Mouse (Mus musculus) frontal cortex, postnatal 14 days (tissue): ENCODE results near the gene Shf.
A peak's percentile ranks its signal among the peaks of the same experiment; 100 is the strongest.
"Not testable (repeated sequence)": the region's sequence is repeated elsewhere in the genome, so short reads cannot be mapped to it uniquely, and the experiment has no call there.

Experiments used
- DNase-seq, 2 experiments: peaks; one replicate each; pipeline ENCODE4 v3.0.0; 2022; ENCODE audit warnings: low spot score in 2 of 2

The Shf gene

DNA sequence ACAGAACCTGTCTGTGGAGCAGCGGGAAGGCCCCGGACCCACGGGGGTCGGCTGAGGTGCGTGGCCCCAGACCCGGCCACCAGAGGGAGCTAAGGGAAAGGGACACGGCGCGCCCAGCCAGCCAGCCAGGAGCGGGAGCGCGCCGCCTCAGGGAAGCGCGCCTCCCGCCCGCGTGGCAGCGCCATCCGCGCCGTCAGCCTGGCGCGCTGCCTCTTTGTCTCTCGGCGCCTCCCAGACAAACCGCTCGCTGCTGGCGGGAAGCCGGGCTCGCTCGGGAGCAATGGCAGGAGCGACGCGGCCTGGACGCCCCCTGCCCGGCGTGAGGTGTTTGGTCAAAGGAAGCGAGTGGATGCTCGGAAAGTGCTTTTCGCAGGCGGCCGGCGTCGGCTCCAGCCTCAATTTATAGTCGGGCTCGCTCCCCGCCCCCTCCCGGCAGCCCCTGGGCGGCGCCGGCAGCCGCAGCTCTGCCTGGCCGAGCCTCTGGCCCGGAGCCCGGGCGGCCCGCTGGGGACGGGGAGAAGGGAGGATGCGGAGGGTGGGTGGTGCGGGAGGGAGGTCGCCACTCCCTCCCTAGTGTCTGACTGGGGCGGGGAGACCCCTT, 20.3 kb downstream of the Shf start:
- peak; percentile 79 to 84 for DNase-seq

DNA sequence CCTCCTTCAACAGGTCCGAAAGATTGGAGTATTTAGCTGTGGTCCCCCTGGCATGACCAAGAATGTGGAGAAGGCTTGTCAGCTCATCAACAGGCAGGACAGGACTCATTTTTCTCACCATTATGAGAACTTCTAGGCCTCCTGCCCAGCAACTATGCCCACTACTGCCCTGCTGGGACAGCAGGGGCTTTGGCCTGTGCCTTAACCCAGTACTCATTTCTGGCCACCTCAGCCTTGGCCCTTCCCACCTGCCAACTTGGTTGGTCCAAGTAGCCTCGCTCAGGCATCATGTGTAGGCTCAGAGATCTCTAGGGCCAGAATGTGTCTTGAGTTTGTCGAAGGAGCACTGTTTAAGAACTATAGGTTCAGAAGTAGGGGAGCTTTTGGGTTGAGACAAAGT, 21.7 kb downstream of the Shf start:
- DNase-seq, result no peak

DNA sequence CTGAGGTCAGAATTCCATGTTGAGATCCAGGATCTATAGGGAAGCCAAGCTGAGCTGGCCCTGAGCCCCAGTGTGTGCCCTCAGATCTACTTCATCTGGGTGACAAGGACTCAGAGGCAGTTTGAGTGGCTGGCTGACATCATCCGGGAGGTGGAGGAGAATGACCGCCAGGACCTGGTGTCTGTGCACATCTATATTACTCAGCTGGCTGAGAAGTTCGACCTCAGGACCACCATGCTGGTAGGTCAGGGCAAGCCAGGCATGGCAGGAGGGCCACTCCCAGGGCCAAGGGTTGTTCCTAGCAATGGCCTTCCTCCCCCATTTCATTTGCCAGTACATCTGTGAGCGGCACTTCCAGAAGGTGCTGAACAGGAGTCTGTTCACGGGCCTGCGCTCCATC, 22.8 kb downstream of the Shf start:
- DNase-seq, result not testable (repeated sequence)

- no peak for DNase-seq
Measured at GRCm38 (mm10) chr2:122345106-122345893, 23.7 kb downstream of the Shf start.

GRCm38 (mm10) chr2:122337291-122337690, 31.7 kb downstream of the Shf start:
- no peak for DNase-seq

- DNase-seq, result no peak
Measured at GRCm38 (mm10) chr2:122334170-122334569, 34.8 kb downstream of the Shf start.

GRCm38 (mm10) chr2:122332222-122332621, 36.7 kb downstream of the Shf start:
- no peak for DNase-seq

DNA sequence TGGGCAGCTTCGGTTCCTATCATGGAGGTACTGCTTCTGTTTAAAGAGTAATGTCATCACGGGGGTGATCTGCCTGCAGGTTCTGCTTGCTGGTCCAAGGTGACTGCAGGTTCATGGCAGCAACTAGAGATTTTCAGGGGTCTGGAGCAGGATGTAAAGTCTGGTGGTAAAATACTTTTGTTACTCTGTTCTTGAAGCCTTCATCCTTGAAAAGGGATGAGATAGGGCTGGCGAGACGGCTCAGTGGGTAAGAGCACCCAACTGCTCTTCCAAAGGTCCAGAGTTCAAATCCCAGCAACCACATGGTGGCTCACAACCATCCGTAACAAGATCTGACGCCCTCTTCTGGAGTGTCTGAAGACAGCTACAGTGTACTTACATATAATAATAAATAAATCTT, 38.6 kb downstream of the Shf start:
- DNase-seq, result not testable (repeated sequence)

- DNase-seq, result no peak
Measured at GRCm38 (mm10) chr2:122327986-122328385, 41.0 kb downstream of the Shf start.

DNA sequence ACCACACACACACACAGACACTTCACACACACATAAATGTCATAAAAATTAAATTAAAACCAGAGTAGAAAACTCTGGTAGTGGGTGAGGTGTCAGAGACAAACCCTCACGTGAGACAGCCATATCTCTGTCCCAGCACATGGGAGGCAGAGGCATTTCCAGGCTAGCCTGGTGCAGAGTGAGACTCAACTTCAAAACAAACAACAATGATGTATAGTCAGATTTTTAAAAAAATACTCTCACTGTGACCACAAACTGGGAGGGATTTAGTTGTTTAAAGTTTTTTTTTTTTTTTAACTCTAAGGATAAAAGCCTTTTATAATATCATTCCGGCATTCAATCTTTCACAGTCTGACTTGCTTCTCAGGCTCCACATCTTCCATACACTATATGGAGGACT, 43.6 kb downstream of the Shf start:
- no peak for DNase-seq

- no peak for DNase-seq
Measured at GRCm38 (mm10) chr2:122324586-122324985, 44.4 kb downstream of the Shf start.

DNA sequence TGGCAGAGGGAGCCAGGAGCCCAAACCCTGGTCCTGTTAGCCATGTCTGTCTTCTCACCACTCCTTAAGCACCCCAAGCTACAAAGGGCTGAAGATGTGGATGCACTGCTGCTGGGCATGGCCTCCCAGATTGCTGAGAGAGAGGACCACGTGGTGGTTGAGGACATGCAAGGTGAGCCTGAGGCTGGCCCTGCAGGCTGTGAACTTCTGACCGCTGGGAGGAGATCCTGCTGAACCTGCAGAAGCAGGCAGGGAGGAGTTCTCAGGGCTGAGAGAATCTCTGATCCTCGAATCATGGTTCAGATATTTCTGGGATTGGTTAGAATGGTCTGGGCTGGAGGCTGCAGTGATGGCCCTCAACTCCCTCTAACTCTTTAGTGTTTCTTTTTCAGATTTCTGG, 45.0 kb downstream of the Shf start:
- no peak for DNase-seq

DNA sequence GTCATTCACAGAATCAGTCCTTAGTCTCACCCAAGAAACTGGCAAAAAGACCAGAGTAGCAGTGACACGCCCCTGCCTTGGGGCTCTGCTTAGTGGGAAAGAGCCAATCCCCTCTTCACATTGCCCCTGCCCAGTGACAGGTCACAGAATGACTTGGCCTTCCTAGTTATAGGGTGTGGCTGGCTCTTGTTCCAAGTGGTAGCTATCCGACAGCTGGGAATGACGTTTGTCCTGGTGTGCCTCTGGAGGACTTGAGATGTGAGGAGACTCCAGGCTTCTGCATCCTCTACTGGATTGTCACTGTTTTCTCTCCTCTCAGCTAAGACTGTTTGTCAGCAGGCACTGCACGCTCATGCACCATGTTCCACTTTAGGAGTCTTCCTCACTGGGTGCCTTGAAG, 51.6 kb downstream of the Shf start:
- no peak for DNase-seq

DNA sequence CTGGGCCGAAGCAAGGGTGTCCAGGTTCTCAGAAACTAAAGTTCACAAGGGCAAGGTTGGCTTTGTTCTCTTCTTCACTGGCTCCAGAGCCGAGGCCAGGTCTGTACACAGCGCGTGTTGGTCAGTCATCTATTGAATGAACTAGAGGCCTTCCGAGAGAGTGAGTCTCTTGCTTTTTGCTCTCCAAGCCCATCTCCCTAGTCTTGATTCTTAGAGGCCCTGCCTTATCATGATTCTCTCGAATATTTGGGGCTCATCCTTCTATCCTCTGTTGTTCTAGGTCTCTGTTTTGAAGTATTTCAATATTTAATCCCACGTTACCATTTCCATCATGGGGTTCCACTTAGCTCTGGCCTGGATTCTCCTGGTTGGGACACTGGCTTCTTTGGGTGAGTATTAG, 53.6 kb downstream of the Shf start, which contains the start of gene Duox1:
TSS of gene Duox1 (plus strand) at position 301 of the 400 bp plus-strand sequence.
- no peak for DNase-seq

DNA sequence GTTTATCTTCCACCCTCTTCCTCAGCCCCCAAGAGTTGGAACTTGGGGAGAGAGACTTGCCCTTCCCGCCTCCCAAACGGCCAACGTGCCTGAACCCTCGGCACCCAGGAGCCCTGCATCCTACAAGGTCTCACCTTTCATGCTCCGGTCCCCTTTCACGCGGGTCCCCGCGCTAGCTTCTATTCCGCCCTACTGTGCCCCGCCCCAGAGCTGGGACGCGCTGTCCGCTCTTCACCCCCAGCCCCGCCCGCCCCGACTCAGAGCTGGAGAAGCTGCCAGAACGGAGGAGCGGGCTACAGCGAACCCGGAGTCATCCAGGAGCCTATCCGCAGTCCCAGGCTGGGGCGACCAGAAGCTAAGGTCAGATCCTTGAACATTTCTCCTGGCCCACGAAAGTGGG, 55.4 kb downstream of the Shf start, which contains the start of gene Duoxa1:
TSS of gene Duoxa1 (minus strand) at position 195 of the 400 bp plus-strand sequence.
- no peak for DNase-seq

GRCm38 (mm10) chr2:122312722-122313417, 56.1 kb downstream of the Shf start:
- DNase-seq, result peak in 1 of 2 experiments; percentile 50

DNA sequence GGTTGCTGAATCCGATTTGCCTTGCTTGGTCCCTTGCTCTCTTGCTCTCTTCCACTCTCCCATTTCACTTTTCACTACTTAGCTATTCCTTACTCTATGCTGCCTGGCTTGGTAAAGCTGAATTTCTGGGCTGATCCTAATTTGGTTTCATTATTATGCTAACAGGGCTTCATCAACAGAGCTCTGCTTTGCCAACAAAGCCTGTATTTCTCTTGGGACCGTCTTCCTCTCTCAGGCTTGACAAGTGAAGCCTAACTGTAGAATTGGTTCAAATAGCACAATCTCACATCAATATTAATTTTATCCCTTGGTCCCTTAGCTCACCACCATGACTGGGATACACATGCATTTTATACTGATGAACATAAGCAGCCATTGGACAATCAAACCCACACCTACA, 57.4 kb downstream of the Shf start:
- DNase-seq, result no peak

DNA sequence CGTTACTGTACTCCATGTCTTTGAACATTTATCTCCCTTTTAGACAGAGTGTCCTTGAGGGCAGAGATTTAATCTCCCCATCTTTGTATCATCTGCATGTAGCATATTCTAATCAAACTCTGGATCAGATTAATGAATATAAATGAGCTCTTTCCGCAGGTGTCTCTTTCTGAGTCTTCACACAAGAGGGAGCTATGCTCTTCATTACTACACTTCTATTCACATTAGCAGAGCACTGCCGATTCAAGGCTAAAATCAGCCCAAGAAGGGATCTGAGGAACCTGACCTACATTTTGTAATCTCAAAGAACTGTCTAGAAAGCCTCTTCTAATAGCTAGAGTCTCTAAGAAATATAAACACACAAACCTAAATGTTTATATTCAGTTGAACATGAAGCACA, 59.3 kb downstream of the Shf start:
- DNase-seq, result no peak

GRCm38 (mm10) chr2:122306184-122306583, 62.8 kb downstream of the Shf start:
- no peak for DNase-seq

- no peak for DNase-seq
Measured at GRCm38 (mm10) chr2:122305097-122305892, 63.7 kb downstream of the Shf start.

DNA sequence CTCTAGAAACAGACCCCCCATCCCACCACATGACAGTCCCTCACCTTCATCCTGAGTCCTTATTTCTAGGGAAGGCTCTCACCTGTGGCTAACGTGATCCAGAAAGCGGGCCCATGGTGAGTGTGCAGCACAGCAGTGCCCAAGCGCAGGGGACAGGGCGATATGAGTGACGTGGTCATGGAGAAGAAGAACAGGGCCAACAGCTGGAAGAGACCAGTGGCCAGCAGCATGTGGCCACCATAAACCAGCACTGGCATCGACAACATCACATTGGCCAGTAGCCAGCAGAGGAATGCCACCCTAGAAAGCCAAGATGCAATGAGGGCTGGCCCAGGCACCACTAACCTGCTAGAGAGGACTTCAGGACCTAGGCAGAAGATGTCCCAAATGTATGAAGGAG, 64.4 kb downstream of the Shf start:
- DNase-seq, result no peak
